Mouse (Mus musculus): ENCODE results near the gene Ubn2.
"Not testable (repeated sequence)": the region's sequence is repeated elsewhere in the genome, so short reads cannot be mapped to it uniquely, and the experiment has no call there.

Ubn2 gene

GRCm38 (mm10) chr6:38534640-38535365 lies 101.1 kb downstream of the Ubn2 start:
- DNase-seq: peak; percentile 98

- no peak for DNase-seq
Measured at GRCm38 (mm10) chr6:38535366-38535690, 101.6 kb downstream of the Ubn2 start.

GRCm38 (mm10) chr6:38535788-38536187 lies 102.0 kb downstream of the Ubn2 start:
- DNase-seq: no peak

GRCm38 (mm10) chr6:38544141-38544540 lies 110.4 kb downstream of the Ubn2 start:
- not testable (repeated sequence) for DNase-seq

- not testable (repeated sequence) for DNase-seq
Measured at GRCm38 (mm10) chr6:38547005-38547404, 113.3 kb downstream of the Ubn2 start.

GRCm38 (mm10) chr6:38547707-38548106 lies 114.0 kb downstream of the Ubn2 start:
- no peak for DNase-seq

GRCm38 (mm10) chr6:38548595-38548994 lies 114.8 kb downstream of the Ubn2 start:
- not testable (repeated sequence) for DNase-seq

GRCm38 (mm10) chr6:38549840-38550239 lies 116.1 kb downstream of the Ubn2 start:
- DNase-seq: not testable (repeated sequence)

GRCm38 (mm10) chr6:38550250-38551061 lies 116.7 kb downstream of the Ubn2 start:
- peak; percentile 90 for DNase-seq

- peak; percentile 93 for DNase-seq
Measured at GRCm38 (mm10) chr6:38551062-38551988, 117.6 kb downstream of the Ubn2 start, which contains the start of gene Luc7l2. TSS of gene Luc7l2 (plus strand) at chr6:38551334.

GRCm38 (mm10) chr6:38551989-38552635 lies 118.4 kb downstream of the Ubn2 start:
- DNase-seq: peak; percentile 99

- DNase-seq: no peak
Measured at GRCm38 (mm10) chr6:38552636-38553000, 118.9 kb downstream of the Ubn2 start.

All from kidney, adult 18-20 months (tissue).